Mouse (Mus musculus) small intestine, adult 2 months (tissue): ENCODE data around the gene Psmb9.

Source experiments
- CTCF ChIP-seq: fragments of 200-500 bp; IDR thresholded peaks from 2 replicates; pipeline ENCODE4 v1.5.1; 2012; ENCODE audit warnings: low read depth, mild to moderate bottlenecking, control low read depth, inconsistent platforms, low read length, moderate library complexity, mixed read lengths; ENCODE audit not compliant: insufficient replicate concordance, insufficient read length; ENCODE audit errors: extremely low read depth
- POLR2A ChIP-seq: fragments of 200-500 bp; IDR thresholded peaks from 2 replicates; pipeline ENCODE4 v1.6.1; 2012; ENCODE audit warnings: low read depth, mild to moderate bottlenecking, control low read depth, inconsistent platforms, low read length, moderate library complexity

DNA sequence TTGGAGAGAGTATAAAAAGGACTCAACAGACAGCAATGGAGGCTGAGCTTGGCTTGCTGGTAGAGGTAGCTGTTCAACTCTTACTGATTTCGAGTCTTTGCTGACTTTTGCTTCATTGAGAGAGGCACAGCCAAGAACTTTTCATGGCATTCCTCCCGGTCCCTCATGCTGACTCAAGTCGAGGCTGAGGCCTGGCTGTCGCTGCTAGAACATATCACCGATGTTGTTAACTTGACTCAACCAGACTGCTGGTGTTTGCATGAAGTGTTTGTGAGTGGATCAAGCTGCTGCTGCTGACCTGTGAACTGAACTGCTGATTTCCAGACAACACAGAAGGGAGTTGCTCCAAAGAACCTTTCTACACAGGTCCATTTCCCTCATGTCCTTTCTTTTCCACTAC lies 49.1 kb upstream of the Psmb9 start:
- TF ChIP-seq CTCF (no peak), POLR2A (no peak)
